Mouse (Mus musculus) heart, embryonic 14.5 days (tissue): ENCODE data around the gene Vsnl1. TPM values are rescaled to one million over a fixed set of nuclear protein-coding genes. Genes with fewer than 3 reads are reported as not detected.

Experiments
- ATAC-seq: fragments of 200-750 bp; cut with Nextera tagmentation; 2 replicates; pipeline ENCODE4 v1.8.0; 2017; ENCODE audit warnings: low read depth, moderate TSS enrichment; ENCODE audit not compliant: insufficient number of reproducible peaks, insufficient read depth, low FRiP score
- H3K27ac ChIP-seq, 2 experiments: fragments of 200-500 bp in 1 of 2; fragments of 300-500 bp in 1 of 2; sonication (generic) in 1 of 2; replicated peaks in 1 of 2; 2 replicates each; pipeline ENCODE4 v1.5.1; 2012 to 2014; ENCODE audit warnings: low read depth in 2 of 2, low read length in 2 of 2, control low read depth in 1 of 2, mild to moderate bottlenecking in 1 of 2, mixed read lengths in 1 of 2; ENCODE audit not compliant: control insufficient read depth in 1 of 2, insufficient read depth in 1 of 2
- H3K27me3 ChIP-seq: fragments of 300-500 bp; sonication (generic); 2 replicates; pipeline ENCODE4 v1.6.1; 2014; ENCODE audit warnings: mild to moderate bottlenecking, low read length, control low read depth; ENCODE audit not compliant: control insufficient read depth, insufficient read depth
- H3K36me3 ChIP-seq: fragments of 300-500 bp; sonication (generic); 2 replicates; pipeline ENCODE4 v1.6.1; 2014; ENCODE audit warnings: mild to moderate bottlenecking, control low read depth, low read length, mixed read lengths; ENCODE audit not compliant: control insufficient read depth, insufficient read depth
- H3K4me1 ChIP-seq, 2 experiments: fragments of 200-500 bp in 1 of 2; fragments of 300-500 bp in 1 of 2; sonication (generic) in 1 of 2; 2 replicates each; pipeline ENCODE4 v1.6.1; 2012 to 2014; ENCODE audit warnings: low read length in 2 of 2, control low read depth in 1 of 2, mixed read lengths in 1 of 2; ENCODE audit not compliant: control insufficient read depth in 2 of 2, insufficient read depth in 2 of 2
- H3K4me2 ChIP-seq: fragments of 300-500 bp; sonication (generic); 2 replicates; pipeline ENCODE4 v1.6.1; 2014; ENCODE audit warnings: mild to moderate bottlenecking, low read length
- H3K4me3 ChIP-seq, 2 experiments: fragments of 200-500 bp in 1 of 2; fragments of 300-500 bp in 1 of 2; sonication (generic) in 1 of 2; 2 replicates each; pipeline ENCODE4 v1.5.1; 2012 to 2014; ENCODE audit warnings: low read length in 2 of 2, mild to moderate bottlenecking in 2 of 2, control low read depth in 1 of 2, low read depth in 1 of 2, moderate library complexity in 1 of 2; ENCODE audit not compliant: control insufficient read depth in 1 of 2, insufficient read depth in 1 of 2
- H3K9ac ChIP-seq: fragments of 300-500 bp; sonication (generic); 2 replicates; pipeline ENCODE4 v1.6.1; 2014; ENCODE audit warnings: mild to moderate bottlenecking, low read length
- H3K9me3 ChIP-seq: fragments of 300-500 bp; sonication (generic); 2 replicates; pipeline ENCODE4 v1.6.1; 2016; ENCODE audit warnings: low read length, control low read depth; ENCODE audit not compliant: control insufficient read depth
- WGBS: fragments of 180-500 bp; shearing (Covaris S2); extraction: QIAGEN DNeasy Blood & Tissue Kit; methylation state at CpG from one replicate; pipeline ENCODE4 v1.1.7; 2014; 5-methylcytosine and 5-hydroxymethylcytosine counted together
- polyA plus RNA-seq: library from polyadenylated mRNA; unstranded; fragments of >200 nt; fragmentation: Nextera tagmentation; extraction: Ambion mirVana; gene quantifications from 2 replicates; pipeline ENCODE4 v1.2.1, GENCODE M21; 2014

Gene Vsnl1
- polyA plus RNA-seq, 1 experiment from 2014 or later: 31.9 TPM

- H3K9ac ChIP-seq: no peak overlapping the region
- no peak for ATAC-seq
- H3K4me3 ChIP-seq: no peak overlapping the region
- WGBS: 40% methylated on average over 2 of the region's 2 CpGs
- no peaks in the 10 kb centered on the region for H3K36me3 ChIP-seq
- H3K4me2 ChIP-seq: no peak overlapping the region
- H3K9me3 ChIP-seq: no peaks in the 10 kb centered on the region
- H3K27me3 ChIP-seq: no peaks in the 10 kb centered on the region
- H3K4me1 ChIP-seq: no peaks in the 10 kb centered on the region
- H3K27ac ChIP-seq: no peak overlapping the region
Observed at GRCm38 (mm10) chr12:11345963-11346362, 90.5 kb downstream of the Vsnl1 start.

GRCm38 (mm10) chr12:11342020-11342600 is 94.3 kb downstream of the Vsnl1 start:
- no peaks in the 10 kb centered on the region for H3K36me3 ChIP-seq
- H3K27me3 ChIP-seq: no peaks in the 10 kb centered on the region
- no peaks in the 10 kb centered on the region for H3K4me1 ChIP-seq
- H3K27ac ChIP-seq: no peak overlapping the region
- H3K9me3 ChIP-seq: no peaks in the 10 kb centered on the region
- H3K4me3 ChIP-seq: no peak overlapping the region
- WGBS: 66% methylated on average over 6 of the region's 6 CpGs
- H3K4me2 ChIP-seq: no peak overlapping the region
- ATAC-seq: no peak
- no peak overlapping the region for H3K9ac ChIP-seq

- H3K27ac ChIP-seq: no peak overlapping the region
- no peaks in the 10 kb centered on the region for H3K27me3 ChIP-seq
- no peaks in the 10 kb centered on the region for H3K36me3 ChIP-seq
- ATAC-seq: no peak
- H3K4me1 ChIP-seq: no peaks in the 10 kb centered on the region
- H3K9ac ChIP-seq: no peak overlapping the region
- no peak overlapping the region for H3K4me2 ChIP-seq
- 92% methylated on average over 2 of the region's 2 CpGs for WGBS
- H3K9me3 ChIP-seq: no peaks in the 10 kb centered on the region
- no peak overlapping the region for H3K4me3 ChIP-seq
Observed at GRCm38 (mm10) chr12:11338251-11338650, 98.2 kb downstream of the Vsnl1 start.

GRCm38 (mm10) chr12:11336845-11337244 is 99.6 kb downstream of the Vsnl1 start:
- H3K4me3 ChIP-seq: no peak overlapping the region
- ATAC-seq: no peak
- WGBS: 38% methylated on average over 4 of the region's 4 CpGs
- H3K4me1 ChIP-seq: no peaks in the 10 kb centered on the region
- no peak overlapping the region for H3K4me2 ChIP-seq
- no peaks in the 10 kb centered on the region for H3K9me3 ChIP-seq
- H3K36me3 ChIP-seq: no peaks in the 10 kb centered on the region
- H3K27ac ChIP-seq: no peak overlapping the region
- no peak overlapping the region for H3K9ac ChIP-seq
- no peaks in the 10 kb centered on the region for H3K27me3 ChIP-seq

- Histone ChIP-seq H3K27ac (no peak overlapping the region), H3K4me1 (no peaks in the 10 kb centered on the region), H3K4me3 (no peak overlapping the region), H3K9ac (no peak overlapping the region), H3K4me2 (no peak overlapping the region), H3K27me3 (no peaks in the 10 kb centered on the region), H3K9me3 (no peaks in the 10 kb centered on the region), H3K36me3 (no peaks in the 10 kb centered on the region)
- 81% methylated on average over 3 of the region's 3 CpGs for WGBS
- no peak for ATAC-seq
Observed at GRCm38 (mm10) chr12:11326483-11326882, 109.9 kb downstream of the Vsnl1 start.

GRCm38 (mm10) chr12:11324480-11324879 is 111.9 kb downstream of the Vsnl1 start:
- 44% methylated on average over 4 of the region's 4 CpGs for WGBS
- ATAC-seq: no peak
- Histone ChIP-seq H3K27me3 (no peaks in the 10 kb centered on the region), H3K36me3 (0 out of 2 replicates have a peak, but pooled peaks cover 7% of the 10 kb centered on the region), H3K9ac (no peak overlapping the region), H3K4me3 (no peak overlapping the region), H3K9me3 (no peaks in the 10 kb centered on the region), H3K4me2 (no peak overlapping the region), H3K27ac (no peak overlapping the region), H3K4me1 (no peaks in the 10 kb centered on the region)

- Histone ChIP-seq H3K4me1 (no peaks in the 10 kb centered on the region), H3K36me3 (peaks cover 54% of the 10 kb centered on the region), H3K4me3 (no peak overlapping the region), H3K27me3 (no peaks in the 10 kb centered on the region), H3K9me3 (no peaks in the 10 kb centered on the region), H3K9ac (no peak overlapping the region), H3K4me2 (no peak overlapping the region), H3K27ac (no peak overlapping the region)
- 47% methylated on average over 6 of the region's 6 CpGs for WGBS
- ATAC-seq: no peak
Observed at GRCm38 (mm10) chr12:11317671-11318070, 118.7 kb downstream of the Vsnl1 start.

GRCm38 (mm10) chr12:11313840-11314239 is 122.6 kb downstream of the Vsnl1 start:
- Histone ChIP-seq H3K27me3 (no peaks in the 10 kb centered on the region), H3K4me2 (no peak overlapping the region), H3K9me3 (no peaks in the 10 kb centered on the region), H3K4me1 (no peaks in the 10 kb centered on the region), H3K9ac (no peak overlapping the region), H3K36me3 (peaks cover 80% of the 10 kb centered on the region), H3K4me3 (no peak overlapping the region), H3K27ac (no peak overlapping the region)
- WGBS: 73% methylated on average over 1 of the region's 1 CpGs
- no peak for ATAC-seq
